Mouse (Mus musculus) CH12.LX (cell line): Measurements from ENCODE around the gene Pcsk1n. TPM values are rescaled to one million over a fixed set of nuclear protein-coding genes. Genes with fewer than 3 reads are reported as not detected.

Experiments used
- DNase-seq: peaks from one replicate; pipeline ENCODE4 v3.0.0-alpha.2; 2013; ENCODE audit errors: extremely low read depth
- H3K27ac ChIP-seq: 2 replicates; pipeline ENCODE4 v1.5.1; 2012; ENCODE audit warnings: low read depth, mild to moderate bottlenecking, control low read depth, moderate library complexity; ENCODE audit not compliant: insufficient read depth
- H3K27me3 ChIP-seq: replicated peaks from 2 replicates; pipeline ENCODE3; 2012; ENCODE audit warnings: inconsistent platforms
- H3K36me3 ChIP-seq, 2 experiments: replicated peaks in 1 of 2; 2 replicates each; pipeline versions ENCODE3 to v1.6.1; 2012; ENCODE audit warnings: inconsistent platforms in 1 of 2, low read length in 1 of 2, mild to moderate bottlenecking in 1 of 2, mixed read lengths in 1 of 2, moderate library complexity in 1 of 2; ENCODE audit not compliant: control insufficient read depth in 1 of 2, insufficient read depth in 1 of 2
- H3K4me1 ChIP-seq, 2 experiments: 2 replicates each; pipeline ENCODE4 v1.6.1; 2012; ENCODE audit warnings: inconsistent platforms in 1 of 2, moderate library complexity in 1 of 2; ENCODE audit not compliant: insufficient read depth in 2 of 2, control insufficient read depth in 1 of 2
- H3K4me2 ChIP-seq: 2 replicates; pipeline ENCODE4 v1.6.1; 2012; ENCODE audit warnings: low read depth, mild to moderate bottlenecking, control low read depth; ENCODE audit not compliant: poor library complexity, insufficient read depth, severe bottlenecking
- H3K4me3 ChIP-seq, 3 experiments: fragments of 150-350 bp in 1 of 3; sonication (generic) in 1 of 3; replicated peaks in 1 of 3; 2 replicates each; pipeline versions ENCODE3 to v1.5.1; 2011 to 2012; ENCODE audit warnings: low read depth in 2 of 3, low read length in 2 of 3, mild to moderate bottlenecking in 2 of 3, moderate library complexity in 2 of 3, control low read depth in 1 of 3, improper control_type of control experiment in 1 of 3, inconsistent platforms in 1 of 3, mixed read lengths in 1 of 3; ENCODE audit not compliant: poor library complexity in 1 of 3
- H3K79me2 ChIP-seq: replicated peaks from 2 replicates; pipeline ENCODE4 v1.6.1; 2012; ENCODE audit warnings: mild to moderate bottlenecking, moderate library complexity; ENCODE audit not compliant: control insufficient read depth, poor library complexity, insufficient read depth, severe bottlenecking; ENCODE audit errors: extremely low read depth
- H3K9ac ChIP-seq: 2 replicates; pipeline ENCODE4 v1.6.1; 2012; ENCODE audit warnings: low read depth, mild to moderate bottlenecking, control low read depth, moderate library complexity; ENCODE audit not compliant: insufficient read depth
- H3K9me3 ChIP-seq: replicated peaks from 2 replicates; pipeline ENCODE3; 2012; ENCODE audit warnings: low read length, inconsistent platforms, mixed read lengths
- BHLHE40 ChIP-seq: IDR thresholded peaks from 2 replicates; pipeline ENCODE4 v1.6.1; 2011; ENCODE audit warnings: mild to moderate bottlenecking, low read depth, low read length, improper control_type of control experiment
- CHD1 ChIP-seq: IDR thresholded peaks from 2 replicates; pipeline ENCODE4 v1.6.1; 2012; ENCODE audit warnings: low read depth, low read length, improper control_type of control experiment, inconsistent platforms
- CHD2 ChIP-seq: IDR thresholded peaks from 2 replicates; pipeline ENCODE4 v1.6.1; 2011; ENCODE audit warnings: low read length, improper control_type of control experiment
- CTCF ChIP-seq, 2 experiments: IDR thresholded peaks in 1 of 2; conservative IDR thresholded peaks in 1 of 2; 2 replicates each; pipeline ENCODE4 v1.5.1; 2011 to 2012; ENCODE audit warnings: low read depth in 2 of 2, low read length in 2 of 2, improper control_type of control experiment in 1 of 2, inconsistent platforms in 1 of 2, mild to moderate bottlenecking in 1 of 2, moderate library complexity in 1 of 2
- EP300 ChIP-seq: IDR thresholded peaks from 2 replicates; pipeline ENCODE4 v1.6.1; 2011; ENCODE audit warnings: low read length, improper control_type of control experiment
- ETS1 ChIP-seq: conservative IDR thresholded peaks from 2 replicates; pipeline ENCODE4 v1.6.1; 2012; ENCODE audit warnings: low read depth, mild to moderate bottlenecking, inconsistent platforms, low read length, improper control_type of control experiment, moderate library complexity
- HCFC1 ChIP-seq: IDR thresholded peaks from 2 replicates; pipeline ENCODE4 v1.6.1; 2012; ENCODE audit warnings: low read depth, mild to moderate bottlenecking, inconsistent platforms, low read length, improper control_type of control experiment
- JUND ChIP-seq: conservative IDR thresholded peaks from 2 replicates; pipeline ENCODE4 v1.6.1; 2011; ENCODE audit warnings: low read depth, low read length, improper control_type of control experiment
- MAFK ChIP-seq: IDR thresholded peaks from 2 replicates; pipeline ENCODE4 v1.6.1; 2011; ENCODE audit warnings: low read length, improper control_type of control experiment; ENCODE audit not compliant: insufficient replicate concordance
- MAZ ChIP-seq: IDR thresholded peaks from 2 replicates; pipeline ENCODE4 v1.6.1; 2012; ENCODE audit warnings: low read depth, mild to moderate bottlenecking, inconsistent platforms, low read length, improper control_type of control experiment, moderate library complexity
- MEF2A ChIP-seq: IDR thresholded peaks from 2 replicates; pipeline ENCODE4 v1.6.1; 2014; ENCODE audit warnings: low read depth, mild to moderate bottlenecking, inconsistent platforms, low read length, improper control_type of control experiment, borderline replicate concordance
- MYC ChIP-seq: IDR thresholded peaks from 2 replicates; pipeline ENCODE4 v1.6.1; 2011; ENCODE audit warnings: low read depth, mild to moderate bottlenecking, improper control_type of control experiment, low read length
- PAX5 ChIP-seq: IDR thresholded peaks from 2 replicates; pipeline ENCODE4 v1.6.1; 2012; ENCODE audit warnings: low read length, inconsistent platforms, mixed read lengths
- POLR2AphosphoS2 ChIP-seq: IDR thresholded peaks from 2 replicates; pipeline ENCODE4 v1.6.1; 2011; ENCODE audit warnings: low read depth, low read length, improper control_type of control experiment
- RCOR1 ChIP-seq: conservative IDR thresholded peaks from 2 replicates; pipeline ENCODE4 v1.6.1; 2012; ENCODE audit warnings: low read depth, mild to moderate bottlenecking, inconsistent platforms, low read length, improper control_type of control experiment
- SIN3A ChIP-seq: IDR thresholded peaks from 2 replicates; pipeline ENCODE4 v1.6.1; 2012; ENCODE audit warnings: low read length, improper control_type of control experiment, inconsistent platforms
- USF2 ChIP-seq: conservative IDR thresholded peaks from 2 replicates; pipeline ENCODE4 v1.6.1; 2011; ENCODE audit warnings: low read depth, low read length, improper control_type of control experiment
- dilution Hi-C: fragments of 300-500 bp; cut with MboI; formaldehyde crosslinking; loops from 2 replicates; pipeline ENCODE4 v1.14.3; 2020; ENCODE audit warnings: low sequenced_read_pairs; ENCODE audit not compliant: extremely low pct_unique_long_range_greater_than_20kb, extremely low pct_ligation_motif_present
- in situ Hi-C: fragments of 300-500 bp; cut with MboI; formaldehyde crosslinking; loops from 3 replicates; pipeline ENCODE4 v1.14.3; 2019; ENCODE audit warnings: low sequenced_read_pairs, low pct_ligation_motif_present, low pct_unique_long_range_greater_than_20kb, mixed read lengths
- polyA plus RNA-seq: library from polyadenylated mRNA; unstranded; fragments of >175 nt; gene quantifications from 2 replicates; pipeline ENCODE4 v1.2.1, GENCODE M21; 2012; ENCODE audit warnings: low read depth; ENCODE audit not compliant: insufficient read length
- total RNA-seq, 2 experiments: library from RNA; depleted of rRNA; stranded (reverse); fragments of 300-350 nt in 1 of 2; fragments of >200 nt in 1 of 2; gene quantifications; 2 replicates each; pipeline ENCODE4 v1.2.3; 2012 to 2014

The Pcsk1n gene
- not detected in 2 replicates for total RNA-seq (2012; rRNA removed)
- not detected in 2 replicates for total RNA-seq (2014; rRNA removed)
- not detected in 2 replicates for polyA plus RNA-seq

GRCm38 (mm10) chrX:7919601-7920383, at the start of gene Pcsk1n:
Gene Pcsk1n, plus strand, starts transcription at chrX:7919822.
- Histone ChIP-seq H3K27ac (no peak within 1 kb of the TSS), H3K4me1 (peaks cover 0 to 4% of the 10 kb centered on the region in 2 experiments; a peak in 1 of 4 replicates), H3K27me3 (no peaks in the 10 kb centered on the region), H3K36me3 (no peaks in the 10 kb centered on the region), H3K4me3 (no peak within 1 kb of the TSS), H3K9me3 (no peaks in the 10 kb centered on the region), H3K4me2 (no peak within 1 kb of the TSS), H3K9ac (no peak within 1 kb of the TSS), H3K79me2 (no peaks in the 10 kb centered on the region)
- DNase-seq, result no peak
- TF ChIP-seq POLR2AphosphoS2 (no peak), ETS1 (no peak), EP300 (no peak), MAFK (no peak), CTCF (conservative IDR thresholded peaks at IDR 0.05 in 1 of 2, IDR thresholded peaks at IDR 0.05 in 1 of 2; ENCODE audit: low read depth in 2 of 2, low read length in 2 of 2) (no peak), CHD2 (no peak), USF2 (no peak), MAZ (no peak), CHD1 (no peak), MEF2A (no peak), SIN3A (no peak), PAX5 (no peak), HCFC1 (no peak), RCOR1 (no peak)
- in situ Hi-C loops (loop anchor here (25.0 kb wide), 1 partner anchor 193 kb away; no protein-coding TSS in a partner anchor), dilution Hi-C loops (no loop called here)

- dilution Hi-C loops (no loop called here), in situ Hi-C loops (no loop called here)
- Histone ChIP-seq H3K4me2 (peak overlapping the region; percentile 29), H3K4me3 (peak overlapping the region in 1 of 3 experiments; percentile 43), H3K79me2 (peaks cover 10% of the 10 kb centered on the region), H3K9ac (peak overlapping the region; percentile 48; the same call in 1 of the 2 replicates), H3K9me3 (no peaks in the 10 kb centered on the region), H3K27ac (peak overlapping the region; percentile 73; the same call in 1 of the 2 replicates), H3K27me3 (no peaks in the 10 kb centered on the region), H3K4me1 (peaks cover 4 to 42% of the 10 kb centered on the region in 2 experiments; a peak in 3 of 4 replicates), H3K36me3 (peaks cover 36 to 47% of the 10 kb centered on the region in 2 experiments)
- TF ChIP-seq BHLHE40, result 0 out of 2 replicates have a peak, but pooled peaks have one; percentile 17
- TF ChIP-seq MYC, result no peak
- TF ChIP-seq JUND, result no peak
- no peak for DNase-seq
Observed at GRCm38 (mm10) chrX:7869826-7870225, 49.8 kb upstream of the Pcsk1n start.
